Mouse (Mus musculus): Measurements from ENCODE around the gene Steap3.

Steap3 gene

DNA sequence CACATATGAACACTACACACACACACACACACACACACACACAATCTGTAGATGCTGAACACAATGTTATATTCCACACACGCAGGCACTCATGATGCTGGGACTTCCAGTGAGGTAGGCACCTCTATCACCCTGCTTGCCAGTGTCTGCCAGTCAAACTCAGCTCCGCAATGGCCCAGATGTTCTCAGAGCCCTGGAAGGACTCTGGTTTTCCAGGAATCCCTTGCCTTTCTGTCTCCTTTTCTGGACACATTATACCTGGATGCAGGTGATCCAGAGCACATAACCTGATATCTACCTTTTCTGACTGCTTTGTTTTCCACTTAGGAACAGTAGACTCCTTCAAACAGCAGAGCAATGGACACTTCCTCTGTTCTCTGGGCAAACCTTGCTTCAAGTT is 75.8 kb downstream of the Steap3 start:
- DNase-seq: no peak

DNA sequence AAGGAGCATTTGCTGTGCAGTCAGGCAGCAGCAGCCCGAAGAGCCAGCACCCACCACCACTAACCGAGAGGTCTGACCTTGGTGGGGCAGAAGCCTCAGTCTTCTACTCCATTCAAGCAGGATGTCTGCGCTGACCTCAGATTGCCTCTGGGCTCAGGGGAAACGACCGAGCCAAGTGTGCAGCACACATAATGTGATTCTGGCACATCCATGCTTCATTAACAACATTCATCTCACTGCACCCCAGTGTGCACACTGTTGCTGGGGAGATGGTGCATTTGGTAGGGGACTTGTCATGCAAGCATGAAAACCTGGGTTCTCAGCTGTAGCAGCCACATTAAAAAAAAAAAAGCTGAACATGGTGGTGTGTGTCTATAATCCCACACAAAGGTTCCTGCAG is 76.6 kb downstream of the Steap3 start:
- no peak for DNase-seq

DNA sequence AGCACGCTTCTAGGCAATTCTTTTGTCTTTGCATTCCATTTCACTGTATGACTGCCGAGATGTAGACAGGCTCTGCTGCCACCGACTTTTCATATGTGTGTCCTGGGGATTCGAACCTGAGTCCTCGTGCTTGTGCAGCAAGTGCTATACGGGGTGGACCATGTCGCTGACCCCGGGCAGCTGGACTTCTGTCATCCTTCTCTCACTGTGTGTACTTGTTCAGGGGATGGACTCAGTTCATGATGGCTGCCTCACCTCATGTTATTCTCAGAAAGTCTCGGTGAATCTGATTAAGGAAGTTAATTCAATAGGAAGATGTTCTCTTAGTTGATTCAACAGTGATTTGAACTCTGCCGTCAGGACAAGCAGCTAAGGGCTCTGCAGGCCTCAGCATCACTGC is 78.9 kb downstream of the Steap3 start:
- DNase-seq: no peak

- DNase-seq: no peak
Measured at GRCm38 (mm10) chr1:120192321-120192720, 80.2 kb downstream of the Steap3 start.

- DNase-seq: no peak
Measured at GRCm38 (mm10) chr1:120190946-120191345, 81.6 kb downstream of the Steap3 start.

DNA sequence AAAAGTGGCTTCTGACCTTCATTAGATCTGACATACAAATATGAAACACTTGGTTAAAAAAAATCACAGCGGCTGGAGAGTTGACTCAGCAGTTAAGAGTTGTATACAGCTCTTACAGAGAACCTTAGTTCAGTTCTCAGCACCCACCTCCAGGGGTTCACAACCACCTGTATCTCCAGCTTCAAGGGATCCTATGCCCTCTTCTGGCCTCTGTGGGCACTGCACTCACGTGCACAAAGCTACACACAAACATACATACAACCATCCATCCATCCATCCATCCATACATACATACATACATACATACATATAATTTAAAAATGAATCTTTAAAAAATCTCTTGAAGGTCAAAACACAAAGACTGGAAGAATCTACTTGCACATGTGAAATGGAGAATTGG is 82.2 kb downstream of the Steap3 start:
- no peak for DNase-seq

GRCm38 (mm10) chr1:120189206-120189605 is 83.3 kb downstream of the Steap3 start:
- DNase-seq: no peak

- no peak for DNase-seq
Measured at GRCm38 (mm10) chr1:120187059-120187458, 85.4 kb downstream of the Steap3 start.

DNA sequence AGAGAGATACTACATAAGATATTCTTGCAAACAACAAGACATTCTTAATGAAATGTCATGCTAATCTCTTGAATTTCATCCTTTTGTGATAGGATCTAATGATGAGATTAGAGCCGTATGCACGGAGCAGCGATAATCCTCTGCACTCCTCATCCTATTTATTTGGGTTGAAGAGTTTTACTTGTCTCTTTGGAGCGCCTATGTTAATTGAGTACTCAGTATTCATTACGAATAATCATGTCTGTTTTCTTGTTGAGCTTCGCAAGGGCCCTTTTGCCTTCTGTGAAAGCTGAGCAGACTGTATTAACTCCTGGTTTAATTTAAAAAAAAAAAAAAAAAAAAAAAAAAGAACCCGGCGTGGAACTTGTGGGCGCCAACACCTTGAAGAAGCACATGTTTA is 85.8 kb downstream of the Steap3 start:
- DNase-seq: no peak

DNA sequence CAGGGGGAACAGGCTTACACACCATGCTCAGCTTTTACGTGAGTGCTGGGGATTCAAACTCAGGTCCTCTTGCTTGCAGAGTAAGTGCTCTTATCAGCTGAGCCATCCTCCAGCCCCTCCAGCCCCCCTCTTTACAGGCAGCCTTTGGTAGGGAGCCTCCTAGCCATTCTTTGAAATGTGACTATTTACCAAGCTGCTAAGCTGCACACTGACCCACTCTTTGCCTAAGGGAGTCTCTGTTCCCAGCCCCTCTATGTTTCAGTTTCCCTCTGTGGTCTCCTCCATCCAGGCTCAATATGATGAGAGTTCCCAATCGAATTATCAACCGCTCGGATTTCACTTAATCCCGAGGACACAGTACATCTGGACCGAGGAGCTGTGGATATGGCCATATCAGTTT is 86.3 kb downstream of the Steap3 start:
- no peak for DNase-seq

- DNase-seq: no peak
Measured at GRCm38 (mm10) chr1:120177141-120177540, 95.4 kb downstream of the Steap3 start.

DNA sequence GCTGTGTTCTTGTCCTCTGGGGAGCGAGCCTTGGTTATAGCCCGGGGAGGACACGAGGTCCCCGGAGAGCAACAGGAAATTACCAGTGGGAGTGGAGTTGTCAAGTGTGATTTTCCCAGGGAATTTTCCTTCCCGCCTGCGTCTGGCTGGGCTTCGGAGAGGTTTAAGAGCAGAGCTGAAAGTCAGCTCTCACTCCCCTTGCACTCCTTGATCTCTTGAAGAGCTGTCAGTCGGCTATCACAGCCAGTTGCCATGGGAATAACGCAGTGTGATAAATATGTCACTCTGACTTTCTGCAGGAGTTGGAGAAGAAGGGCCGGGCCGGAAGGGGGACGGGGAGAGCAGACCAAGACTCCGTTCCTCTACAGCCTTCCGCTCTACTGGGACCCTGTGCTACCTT is 96.2 kb downstream of the Steap3 start:
- no peak for DNase-seq

GRCm38 (mm10) chr1:120174991-120175390 is 97.5 kb downstream of the Steap3 start:
- DNase-seq: no peak

GRCm38 (mm10) chr1:120171819-120172521 is 100.5 kb downstream of the Steap3 start:
- DNase-seq: no peak

GRCm38 (mm10) chr1:120170307-120170706 is 102.2 kb downstream of the Steap3 start:
- DNase-seq: no peak

DNA sequence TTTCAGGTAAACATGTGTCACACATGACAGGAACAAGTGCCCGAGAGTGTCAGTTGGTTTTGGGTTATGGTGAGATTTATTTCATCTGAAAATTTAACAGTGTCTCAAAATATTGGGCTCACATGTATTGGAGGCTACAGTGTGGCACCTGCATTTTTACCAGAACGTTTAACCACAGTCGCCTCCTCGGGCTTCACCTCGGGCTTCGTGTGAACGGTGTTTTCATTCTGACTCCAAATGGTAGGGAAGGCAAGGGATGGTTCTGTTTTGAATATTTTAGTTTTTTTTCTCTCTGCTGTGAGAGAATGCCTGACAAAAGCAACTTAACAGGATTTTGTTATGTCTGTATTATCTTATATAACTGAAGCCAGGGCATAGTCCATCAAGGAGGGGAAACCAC is 103.8 kb downstream of the Steap3 start:
- no peak for DNase-seq

DNA sequence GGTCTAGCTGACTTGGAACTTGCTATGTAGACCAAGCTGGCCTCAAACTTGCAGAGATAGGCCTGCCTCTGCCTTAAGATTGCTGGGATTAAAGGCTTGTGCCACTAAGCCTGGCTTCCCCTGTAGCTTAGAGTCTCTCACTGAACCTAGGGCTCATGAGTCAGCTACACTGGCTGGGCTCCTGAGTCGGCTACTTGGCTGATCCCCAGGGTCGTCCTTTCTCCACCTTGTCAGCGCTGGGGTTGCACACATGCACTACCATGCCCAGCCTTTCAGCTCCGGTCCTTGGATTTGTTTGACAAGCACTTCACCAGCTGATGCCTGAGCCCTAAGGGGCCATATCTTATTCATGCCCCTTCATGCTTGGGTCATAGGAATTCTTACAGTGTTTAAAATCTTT is 104.5 kb downstream of the Steap3 start:
- DNase-seq: no peak

DNA sequence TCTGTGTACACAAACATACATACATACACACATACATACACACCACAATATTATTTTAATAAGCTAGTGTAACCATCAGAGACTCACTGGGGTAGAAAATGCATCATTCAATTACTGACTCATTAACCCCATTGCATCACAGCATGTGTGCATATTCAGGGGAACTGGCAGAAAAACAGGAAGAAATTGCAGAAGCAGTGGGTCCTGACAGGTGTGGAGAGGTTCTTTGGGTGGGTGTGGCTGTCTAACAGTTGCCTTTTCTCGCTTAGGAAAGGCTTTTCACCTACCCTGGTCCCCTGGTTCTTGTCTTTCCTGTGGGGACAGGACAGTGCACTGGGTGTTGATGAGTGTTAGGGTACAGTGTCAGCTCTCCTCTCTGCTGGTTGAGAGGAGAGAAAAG is 109.9 kb downstream of the Steap3 start:
- no peak for DNase-seq

GRCm38 (mm10) chr1:120161502-120161901 is 111.0 kb downstream of the Steap3 start:
- no peak for DNase-seq

DNA sequence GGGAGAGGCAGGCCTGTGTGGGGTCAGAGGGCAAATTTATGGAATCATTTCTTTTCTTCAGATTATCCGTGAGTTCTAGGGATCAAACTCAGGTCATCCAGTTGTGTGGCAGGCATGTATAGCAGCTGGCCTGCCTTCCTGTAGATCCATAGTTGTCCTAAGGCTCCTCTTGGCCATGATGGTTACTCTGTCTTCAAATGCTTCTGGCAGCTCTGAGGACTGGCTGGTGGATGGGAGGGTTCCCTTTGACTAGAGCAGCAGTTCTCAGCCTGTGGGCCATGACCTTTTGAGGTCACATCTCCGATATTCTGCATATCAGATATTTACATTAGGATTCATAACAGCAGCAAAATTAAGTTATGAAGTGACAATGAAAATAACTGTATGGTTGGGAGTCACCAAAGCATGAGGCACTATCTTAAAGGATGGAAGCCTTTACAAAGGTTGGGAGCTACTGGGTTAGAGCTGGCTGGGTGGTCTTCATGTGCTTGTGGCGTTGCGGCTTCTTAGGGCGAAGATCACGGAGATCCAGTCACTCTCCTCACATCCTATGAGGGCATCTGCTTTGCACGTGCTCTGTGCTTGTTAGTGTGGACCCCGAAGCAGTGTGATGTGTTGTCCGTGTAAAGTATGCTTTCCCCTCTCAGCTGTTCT is 113.9 kb downstream of the Steap3 start:
- DNase-seq: no peak

DNA sequence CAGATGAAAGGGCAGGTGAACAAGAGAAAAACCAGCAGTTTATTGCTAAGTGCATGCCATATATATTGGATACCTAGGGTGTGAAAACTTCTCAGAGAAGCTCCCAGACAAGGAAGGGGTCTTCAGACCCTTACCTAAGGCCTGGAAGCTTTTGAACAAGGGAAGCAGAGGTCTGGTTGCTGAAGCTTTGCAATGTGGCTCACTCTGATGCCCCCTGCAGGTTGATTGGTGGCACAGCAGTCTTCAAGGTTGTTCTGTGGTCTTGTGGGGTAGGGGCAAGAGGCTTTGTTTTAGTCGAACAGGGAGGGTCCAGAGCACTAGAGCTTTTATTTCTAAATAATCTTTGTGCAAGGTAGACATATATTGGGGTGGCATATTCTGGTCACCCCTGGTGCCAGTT is 117.2 kb downstream of the Steap3 start:
- peak in 1 of 2 experiments; percentile 8 for DNase-seq

GRCm38 (mm10) chr1:120154232-120154631 is 118.3 kb downstream of the Steap3 start:
- no peak for DNase-seq

DNA sequence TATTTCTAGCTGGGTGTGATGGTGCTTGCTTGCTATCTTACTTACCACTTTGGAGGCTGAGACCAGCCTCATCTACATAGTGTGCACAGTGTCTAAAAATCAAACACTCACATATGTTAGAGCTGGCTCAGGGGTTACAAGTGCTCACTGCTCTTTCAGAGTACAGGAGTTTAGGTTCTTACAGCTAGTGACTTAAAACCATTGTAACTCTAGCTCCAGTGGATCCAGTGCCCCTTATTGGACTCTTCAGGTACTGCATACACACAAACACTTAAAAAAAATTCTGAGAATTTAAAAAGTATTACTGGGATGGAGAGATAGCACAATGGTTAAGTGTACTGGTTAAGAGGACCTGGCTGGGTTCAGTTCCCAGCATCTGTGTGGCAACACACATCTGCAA is 125.5 kb downstream of the Steap3 start:
- DNase-seq: no peak

DNA sequence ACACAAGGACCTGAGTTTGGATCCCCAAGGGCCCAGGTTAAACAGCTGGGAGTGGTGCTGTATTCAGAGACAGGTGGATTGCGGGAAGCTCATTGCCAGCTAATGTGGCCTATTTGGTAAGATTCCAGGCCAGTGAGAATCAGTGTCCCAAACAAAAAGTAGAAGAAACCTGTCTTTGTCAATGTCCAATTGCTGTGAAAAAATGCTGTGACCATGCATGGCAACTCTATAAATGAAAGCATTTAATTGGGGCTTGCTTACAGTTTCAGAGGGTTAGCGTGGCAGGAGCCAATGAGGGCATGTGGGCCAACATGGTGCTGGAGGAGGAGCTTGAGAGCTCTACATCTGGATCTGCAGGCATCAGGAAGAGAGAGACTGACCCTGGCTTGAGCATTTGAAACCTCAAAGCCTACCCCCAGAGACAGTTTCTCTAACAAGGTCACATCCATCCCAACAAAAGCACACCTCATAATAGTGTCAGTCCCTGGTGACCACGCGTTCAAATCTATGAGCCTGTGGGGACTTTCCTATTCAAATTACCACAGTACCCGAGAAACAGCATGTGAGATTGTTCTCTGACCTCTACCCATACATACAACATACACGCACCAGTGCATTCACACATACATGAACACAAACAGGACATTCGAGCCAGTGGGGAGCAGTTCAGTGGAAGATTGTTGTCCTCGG is 126.8 kb downstream of the Steap3 start:
- no peak for DNase-seq
